Mouse (Mus musculus) liver, adult 2 months (tissue): ENCODE data around the gene Gfod1. TPM values are rescaled to one million over a fixed set of nuclear protein-coding genes. Genes with fewer than 3 reads are reported as not detected.

Experiments
- DNase-seq: peaks from one replicate; pipeline ENCODE4 v3.0.0-alpha.2; 2011; ENCODE audit warnings: low read depth, low spot score; ENCODE audit errors: extremely low read depth
- H3K27ac ChIP-seq: fragments of 200-500 bp; replicated peaks from 2 replicates; pipeline ENCODE4 v1.5.1; 2012; ENCODE audit warnings: low read depth, mild to moderate bottlenecking, control low read depth, inconsistent platforms, low read length; ENCODE audit not compliant: insufficient read depth
- H3K27me3 ChIP-seq: fragments of 200-500 bp; 2 replicates; pipeline ENCODE4 v1.6.1; 2012; ENCODE audit warnings: mild to moderate bottlenecking, moderate library complexity, low read length, inconsistent platforms; ENCODE audit not compliant: control insufficient read depth, insufficient read depth
- H3K36me3 ChIP-seq: fragments of 200-500 bp; 2 replicates; pipeline ENCODE4 v1.6.1; 2012; ENCODE audit warnings: low read length, inconsistent platforms; ENCODE audit not compliant: control insufficient read depth, insufficient read depth
- H3K4me1 ChIP-seq: fragments of 200-500 bp; 2 replicates; pipeline ENCODE4 v1.6.1; 2011; ENCODE audit warnings: low read length; ENCODE audit not compliant: control insufficient read depth, insufficient read depth
- H3K4me3 ChIP-seq: fragments of 200-500 bp; 2 replicates; pipeline ENCODE4 v1.5.1; 2011; ENCODE audit warnings: low read depth, mild to moderate bottlenecking, control low read depth, low read length, moderate library complexity; ENCODE audit not compliant: insufficient read depth
- H3K79me2 ChIP-seq: fragments of 200-500 bp; 2 replicates; pipeline ENCODE4 v1.6.1; 2012; ENCODE audit warnings: inconsistent platforms, mild to moderate bottlenecking, low read length, moderate library complexity; ENCODE audit not compliant: control insufficient read depth, insufficient read depth
- H3K9ac ChIP-seq: fragments of 200-500 bp; 2 replicates; pipeline ENCODE4 v1.6.1; 2012; ENCODE audit warnings: low read depth, mild to moderate bottlenecking, control low read depth, inconsistent platforms, low read length
- CTCF ChIP-seq: fragments of 200-500 bp; IDR thresholded peaks from 2 replicates; pipeline ENCODE4 v1.5.1; 2011; ENCODE audit warnings: low read depth, low read length, control low read depth
- POLR2A ChIP-seq: fragments of 200-500 bp; IDR thresholded peaks from 2 replicates; pipeline ENCODE4 v1.6.1; 2011; ENCODE audit warnings: low read length, control low read depth; ENCODE audit not compliant: insufficient read depth; ENCODE audit errors: extremely low read depth
- WGBS: fragments of 180-500 bp; shearing (Covaris S2); methylation state at CpG from one replicate; pipeline ENCODE4 v1.1.7; 2018; 5-methylcytosine and 5-hydroxymethylcytosine counted together
- polyA plus RNA-seq: library from polyadenylated mRNA; depleted of rRNA; stranded (reverse); fragments of >200 nt; gene quantifications from 2 replicates; pipeline ENCODE4 v1.2.3, GENCODE M21; 2012
- total RNA-seq: library from RNA; depleted of rRNA; stranded (reverse); fragments of >200 nt; gene quantifications from 2 replicates; pipeline ENCODE4 v1.2.3, GENCODE M21; 2014

The Gfod1 gene
- total and polyA plus RNA-seq, 2 experiments = 0.61 to 1.0 TPM

- H3K27me3 ChIP-seq = no peaks in the 10 kb centered on the region
- DNase-seq = no peak
Measured at GRCm38 (mm10) chr13:43209560-43209959, 94.4 kb downstream of the Gfod1 start.

GRCm38 (mm10) chr13:43208914-43209439 lies 95.0 kb downstream of the Gfod1 start:
- Histone ChIP-seq H3K9ac (no peak overlapping the region), H3K4me3 (no peak overlapping the region), H3K4me1 (peaks cover 9% of the 10 kb centered on the region), H3K27ac (no peak overlapping the region), H3K36me3 (no peaks in the 10 kb centered on the region), H3K27me3 (no peaks in the 10 kb centered on the region), H3K79me2 (no peaks in the 10 kb centered on the region; the same call in 1 of the 2 replicates)
- WGBS = 48% methylated on average over 16 of the region's 16 CpGs
- TF ChIP-seq CTCF = no peak
- TF ChIP-seq POLR2A = no peak
- DNase-seq = peak; percentile 40

More at GRCm38 (mm10) chr13:43209560-43209959, 94.4 kb downstream of the Gfod1 start:
- TF ChIP-seq CTCF (no peak), POLR2A (no peak)
- Histone ChIP-seq H3K36me3 (no peaks in the 10 kb centered on the region), H3K79me2 (no peaks in the 10 kb centered on the region; the same call in 1 of the 2 replicates), H3K9ac (no peak overlapping the region), H3K4me3 (no peak overlapping the region), H3K27ac (no peak overlapping the region), H3K4me1 (peaks cover 9% of the 10 kb centered on the region)
- 90% methylated on average over 5 of the region's 5 CpGs for WGBS

- TF ChIP-seq POLR2A (no peak), CTCF (no peak)
- Histone ChIP-seq H3K4me3 (no peak overlapping the region), H3K4me1 (peaks cover 6% of the 10 kb centered on the region), H3K9ac (no peak overlapping the region), H3K27me3 (no peaks in the 10 kb centered on the region), H3K79me2 (no peaks in the 10 kb centered on the region), H3K27ac (no peak overlapping the region), H3K36me3 (no peaks in the 10 kb centered on the region)
- no peak for DNase-seq
- 93% methylated on average over 12 of the region's 12 CpGs for WGBS
Measured at GRCm38 (mm10) chr13:43206118-43206683, 97.8 kb downstream of the Gfod1 start.

- no peaks in the 10 kb centered on the region for H3K27me3 ChIP-seq
- H3K4me1 ChIP-seq = no peaks in the 10 kb centered on the region
- H3K27ac ChIP-seq = no peak overlapping the region
- no peak for DNase-seq
- no peak overlapping the region for H3K4me3 ChIP-seq
- no peaks in the 10 kb centered on the region for H3K79me2 ChIP-seq
- 55% methylated on average over 5 of the region's 5 CpGs for WGBS
- TF ChIP-seq CTCF (no peak), POLR2A (no peak)
- no peak overlapping the region for H3K9ac ChIP-seq
- no peaks in the 10 kb centered on the region for H3K36me3 ChIP-seq
Measured at GRCm38 (mm10) chr13:43203641-43204040, 100.3 kb downstream of the Gfod1 start.

- Histone ChIP-seq H3K9ac (no peak overlapping the region), H3K36me3 (no peaks in the 10 kb centered on the region), H3K27ac (no peak overlapping the region), H3K4me3 (no peak overlapping the region), H3K79me2 (no peaks in the 10 kb centered on the region), H3K4me1 (no peaks in the 10 kb centered on the region), H3K27me3 (no peaks in the 10 kb centered on the region)
- 85% methylated on average over 7 of the region's 7 CpGs for WGBS
- TF ChIP-seq CTCF (no peak), POLR2A (no peak)
- DNase-seq = no peak
Measured at GRCm38 (mm10) chr13:43203234-43203633, 100.7 kb downstream of the Gfod1 start.

- no peaks in the 10 kb centered on the region for H3K79me2 ChIP-seq
- H3K4me3 ChIP-seq = no peak overlapping the region
- H3K9ac ChIP-seq = no peak overlapping the region
- no peak for TF ChIP-seq POLR2A
- TF ChIP-seq CTCF = no peak
- DNase-seq = no peak
- no peaks in the 10 kb centered on the region for H3K36me3 ChIP-seq
- 86% methylated on average over 10 of the region's 10 CpGs for WGBS
- no peaks in the 10 kb centered on the region for H3K4me1 ChIP-seq
- H3K27ac ChIP-seq = no peak overlapping the region
- no peaks in the 10 kb centered on the region for H3K27me3 ChIP-seq
Measured at GRCm38 (mm10) chr13:43202351-43202750, 101.6 kb downstream of the Gfod1 start.
